Mouse (Mus musculus) neural tube, embryonic 11.5 days (tissue): ENCODE data around the gene Pon2. TPM values are rescaled to one million over a fixed set of nuclear protein-coding genes. Genes with fewer than 3 reads are reported as not detected.

Experiments
- ATAC-seq: fragments of 200-750 bp; cut with Nextera tagmentation; 2 replicates; pipeline ENCODE4 v1.8.0; 2017; ENCODE audit warnings: moderate number of reproducible peaks, mild to moderate bottlenecking, moderate TSS enrichment, moderate library complexity; ENCODE audit not compliant: insufficient read depth, low FRiP score, low TSS enrichment
- DNase-seq: peaks from one replicate; pipeline ENCODE4 v3.0.0-alpha.2; 2015; ENCODE audit warnings: low spot score
- H3K27ac ChIP-seq: fragments of 300-500 bp; sonication (generic); 2 replicates; pipeline ENCODE4 v1.5.1; 2014; ENCODE audit warnings: low read depth, mild to moderate bottlenecking, low read length
- H3K27me3 ChIP-seq: fragments of 300-500 bp; sonication (generic); 2 replicates; pipeline ENCODE4 v1.6.1; 2014; ENCODE audit warnings: mild to moderate bottlenecking, low read length, mixed read lengths; ENCODE audit not compliant: control insufficient read depth, insufficient read depth
- H3K36me3 ChIP-seq: fragments of 300-500 bp; sonication (generic); 2 replicates; pipeline ENCODE4 v1.6.1; 2014; ENCODE audit warnings: mild to moderate bottlenecking, low read length, moderate library complexity, mixed read lengths; ENCODE audit not compliant: control insufficient read depth, insufficient read depth
- H3K4me1 ChIP-seq: fragments of 300-500 bp; sonication (generic); 2 replicates; pipeline ENCODE4 v1.6.1; 2014; ENCODE audit warnings: low read length, mixed read lengths; ENCODE audit not compliant: control insufficient read depth, insufficient read depth
- H3K4me2 ChIP-seq: fragments of 300-500 bp; sonication (generic); 2 replicates; pipeline ENCODE4 v1.6.1; 2014; ENCODE audit warnings: low read depth, mild to moderate bottlenecking, moderate library complexity
- H3K4me3 ChIP-seq: fragments of 300-500 bp; sonication (generic); 2 replicates; pipeline ENCODE4 v1.5.1; 2014; ENCODE audit warnings: low read depth, low read length
- H3K9ac ChIP-seq: fragments of 300-500 bp; sonication (generic); 2 replicates; pipeline ENCODE4 v1.6.1; 2014; ENCODE audit warnings: mild to moderate bottlenecking, low read length
- H3K9me3 ChIP-seq: fragments of 300-500 bp; sonication (generic); 2 replicates; pipeline ENCODE4 v1.6.1; 2016; ENCODE audit warnings: low read length; ENCODE audit not compliant: control insufficient read depth
- WGBS: fragments of 180-500 bp; shearing (Covaris S2); extraction: QIAGEN DNeasy Blood & Tissue Kit; methylation state at CpG from one replicate; pipeline ENCODE4 v1.1.7; 2014; 5-methylcytosine and 5-hydroxymethylcytosine counted together
- polyA plus RNA-seq: library from polyadenylated mRNA; unstranded; fragments of >200 nt; fragmentation: Nextera tagmentation; extraction: Ambion mirVana; gene quantifications from 2 replicates; pipeline ENCODE4 v1.2.1, GENCODE M21; 2014

The Pon2 gene
- polyA plus RNA-seq, 1 experiment from 2014 or later, result 25.9 TPM

GRCm38 (mm10) chr6:5297321-5298091 lies 749 bp downstream of the Pon2 start:
- ATAC-seq, result peak; percentile 60

GRCm38 (mm10) chr6:5296067-5296466 lies 2.2 kb downstream of the Pon2 start:
- Histone ChIP-seq H3K4me1 (no peaks in the 10 kb centered on the region), H3K27me3 (no peaks in the 10 kb centered on the region), H3K9me3 (no peaks in the 10 kb centered on the region), H3K36me3 (no peaks in the 10 kb centered on the region), H3K27ac (no peak overlapping the region), H3K4me2 (no peak overlapping the region), H3K9ac (no peak overlapping the region), H3K4me3 (no peak overlapping the region)
- ATAC-seq (no peak), DNase-seq (no peak)
- WGBS, result 95% methylated on average over 7 of the region's 7 CpGs

More at GRCm38 (mm10) chr6:5297321-5298091, 749 bp downstream of the Pon2 start:
- DNase-seq, result peak; percentile 57
- H3K4me3 ChIP-seq, result peak overlapping the region; percentile 58
- WGBS, result 7% methylated on average over 24 of the region's 25 CpGs
- no peaks in the 10 kb centered on the region for H3K27me3 ChIP-seq
- no peaks in the 10 kb centered on the region for H3K9me3 ChIP-seq
- H3K9ac ChIP-seq, result peak overlapping the region; percentile 73
- no peaks in the 10 kb centered on the region for H3K4me1 ChIP-seq
- peak overlapping the region; percentile 67 for H3K4me2 ChIP-seq
- peak overlapping the region; percentile 53; the same call in 1 of the 2 replicates for H3K27ac ChIP-seq
- H3K36me3 ChIP-seq, result no peaks in the 10 kb centered on the region

- Histone ChIP-seq H3K27ac (no peak overlapping the region), H3K9ac (no peak overlapping the region), H3K36me3 (no peaks in the 10 kb centered on the region), H3K27me3 (no peaks in the 10 kb centered on the region), H3K4me3 (no peak overlapping the region), H3K4me1 (no peaks in the 10 kb centered on the region), H3K9me3 (no peaks in the 10 kb centered on the region), H3K4me2 (no peak overlapping the region)
- DNase-seq (no peak), ATAC-seq (no peak)
- WGBS, result 92% methylated on average over 16 of the region's 16 CpGs
Observed at GRCm38 (mm10) chr6:5294659-5295449, 3.4 kb downstream of the Pon2 start.

- no peak overlapping the region for H3K4me3 ChIP-seq
- no peaks in the 10 kb centered on the region for H3K36me3 ChIP-seq
- no peaks in the 10 kb centered on the region for H3K9me3 ChIP-seq
- WGBS, result 87% methylated on average over 5 of the region's 5 CpGs
- DNase-seq (no peak), ATAC-seq (no peak)
- no peak overlapping the region for H3K4me2 ChIP-seq
- no peaks in the 10 kb centered on the region for H3K4me1 ChIP-seq
- no peaks in the 10 kb centered on the region for H3K27me3 ChIP-seq
- H3K27ac ChIP-seq, result no peak overlapping the region
- H3K9ac ChIP-seq, result no peak overlapping the region
Observed at GRCm38 (mm10) chr6:5292841-5293240, 5.4 kb downstream of the Pon2 start.

GRCm38 (mm10) chr6:5291450-5291849 lies 6.8 kb downstream of the Pon2 start:
- no peaks in the 10 kb centered on the region for H3K4me1 ChIP-seq
- H3K27me3 ChIP-seq, result no peaks in the 10 kb centered on the region
- no peak overlapping the region for H3K27ac ChIP-seq
- no peak overlapping the region for H3K4me2 ChIP-seq
- H3K36me3 ChIP-seq, result no peaks in the 10 kb centered on the region
- no peak for DNase-seq
- H3K4me3 ChIP-seq, result no peak overlapping the region
- H3K9me3 ChIP-seq, result no peaks in the 10 kb centered on the region
- 74% methylated on average over 4 of the region's 4 CpGs for WGBS
- no peak overlapping the region for H3K9ac ChIP-seq
- ATAC-seq, result no peak

GRCm38 (mm10) chr6:5287919-5288318 lies 10.3 kb downstream of the Pon2 start:
- Histone ChIP-seq H3K27me3 (no peaks in the 10 kb centered on the region), H3K27ac (no peak overlapping the region), H3K9me3 (no peaks in the 10 kb centered on the region), H3K4me2 (no peak overlapping the region), H3K4me1 (no peaks in the 10 kb centered on the region), H3K4me3 (no peak overlapping the region), H3K36me3 (no peaks in the 10 kb centered on the region), H3K9ac (no peak overlapping the region)
- 62% methylated on average over 5 of the region's 5 CpGs for WGBS
- no peak for ATAC-seq
- DNase-seq, result no peak

GRCm38 (mm10) chr6:5287392-5287791 lies 10.9 kb downstream of the Pon2 start:
- no peak for ATAC-seq
- H3K4me2 ChIP-seq, result no peak overlapping the region

GRCm38 (mm10) chr6:5282418-5282817 lies 15.8 kb downstream of the Pon2 start:
- H3K4me1 ChIP-seq, result no peaks in the 10 kb centered on the region
- H3K27me3 ChIP-seq, result no peaks in the 10 kb centered on the region
- peak; percentile 16 for DNase-seq
- H3K9ac ChIP-seq, result no peak overlapping the region
- H3K4me3 ChIP-seq, result no peak overlapping the region
- WGBS, result 66% methylated on average over 7 of the region's 7 CpGs
- no peak overlapping the region for H3K27ac ChIP-seq
- no peaks in the 10 kb centered on the region for H3K36me3 ChIP-seq
- no peak for ATAC-seq
- no peaks in the 10 kb centered on the region for H3K9me3 ChIP-seq
- H3K4me2 ChIP-seq, result no peak overlapping the region

More at GRCm38 (mm10) chr6:5287392-5287791, 10.9 kb downstream of the Pon2 start:
- no peaks in the 10 kb centered on the region for H3K27me3 ChIP-seq
- no peaks in the 10 kb centered on the region for H3K4me1 ChIP-seq
- no peak overlapping the region for H3K4me3 ChIP-seq
- WGBS, result 81% methylated on average over 2 of the region's 2 CpGs
- H3K27ac ChIP-seq, result no peak overlapping the region
- no peak overlapping the region for H3K9ac ChIP-seq
- no peaks in the 10 kb centered on the region for H3K9me3 ChIP-seq
- no peaks in the 10 kb centered on the region for H3K36me3 ChIP-seq
- no peak for DNase-seq
